Mouse (Mus musculus) adrenal gland, postnatal 10 days (tissue): ENCODE measurements at regions not wholly inside any gene's neighbourhood (a gene's known extent, or its start where the extent isn't known, plus 50 kb on each side); places are given as distances from the start of the nearest gene placed in this dataset.
A peak's percentile ranks its signal among the peaks of the same experiment; 100 is the strongest.

ENCODE experiments used
- DNase-seq: peaks from one replicate; pipeline ENCODE4 v3.0.0; 2021; ENCODE audit warnings: mixed read lengths

GRCm38 (mm10) chr17:80792605-80793004 lies 64.3 kb upstream of the Map4k3 start:
- no peak for DNase-seq

GRCm38 (mm10) chr17:80789706-80790105 lies 61.4 kb upstream of the Map4k3 start:
- DNase-seq, result no peak

GRCm38 (mm10) chr17:80789000-80789399 lies 60.7 kb upstream of the Map4k3 start:
- peak; percentile 39 for DNase-seq

GRCm38 (mm10) chr17:80786858-80787257 lies 58.6 kb upstream of the Map4k3 start:
- DNase-seq, result no peak

- DNase-seq, result no peak
Measured at GRCm38 (mm10) chr17:80786061-80786851, 58.0 kb upstream of the Map4k3 start.

GRCm38 (mm10) chr17:80785476-80785875 lies 57.2 kb upstream of the Map4k3 start:
- DNase-seq, result no peak

- no peak for DNase-seq
Measured at GRCm38 (mm10) chr17:80785049-80785448, 56.8 kb upstream of the Map4k3 start.

GRCm38 (mm10) chr17:80782233-80782632 lies 53.9 kb upstream of the Map4k3 start:
- no peak for DNase-seq

- DNase-seq, result no peak
Measured at GRCm38 (mm10) chr17:80781621-80782020, 53.3 kb upstream of the Map4k3 start.

- DNase-seq, result no peak
Measured at GRCm38 (mm10) chr17:80780303-80780702, 52.0 kb upstream of the Map4k3 start.

- DNase-seq, result peak; percentile 42
Measured at GRCm38 (mm10) chr17:80779782-80780181, 51.5 kb upstream of the Map4k3 start.
